Mouse (Mus musculus) hindbrain, embryonic 10.5 days (tissue): ENCODE measurements around the gene Ccl12. TPM values are rescaled to one million over a fixed set of nuclear protein-coding genes. Genes with fewer than 3 reads are reported as not detected.

ENCODE experiments used
- polyA plus RNA-seq: library from polyadenylated mRNA; unstranded; fragments of >200 nt; fragmentation: Nextera tagmentation; extraction: Ambion mirVana; gene quantifications from 2 replicates; pipeline ENCODE4 v1.2.1, GENCODE M21; 2016

Gene Ccl12
- polyA plus RNA-seq, 1 experiment from 2014 or later, result 1.3 TPM

Other genes with a start within 250 kb of the Ccl12 start
- gene 5530401A14Rik, start 241.2 kb upstream of the Ccl12 start, polyA plus RNA-seq, result 0.12 and 0.15 TPM in 2 replicates
- gene Asic2, start 133.4 kb upstream of the Ccl12 start, polyA plus RNA-seq, result 1.6 and 2.6 TPM in 2 replicates
- 0.80 and 1.0 TPM in 2 replicates for gene Ccl2, start 66.3 kb upstream of the Ccl12 start, polyA plus RNA-seq
- gene Gm17268, start 63.3 kb upstream of the Ccl12 start, polyA plus RNA-seq, result not detected in 2 replicates
- gene Ccl7, start 56.1 kb upstream of the Ccl12 start, polyA plus RNA-seq, result 0.21 TPM in 1 of 2 replicates, not detected in the other
- not detected in 2 replicates for gene Ccl11, start 44.0 kb upstream of the Ccl12 start, polyA plus RNA-seq
- not detected in 2 replicates for gene Ccl8, start 13.3 kb downstream of the Ccl12 start, polyA plus RNA-seq
- gene Ccl1, start 203.8 kb downstream of the Ccl12 start, polyA plus RNA-seq, result not detected in 2 replicates